Mouse (Mus musculus) layer of hippocampus, adult 9-10 months (tissue): ENCODE measurements at regions not wholly inside any gene's neighbourhood (a gene's known extent, or its start where the extent isn't known, plus 50 kb on each side); places are given as distances from the start of the nearest gene placed in this dataset.

ENCODE experiments used
- DNase-seq: peaks from one replicate; pipeline ENCODE4 v3.0.0; 2022; ENCODE audit warnings: low spot score

DNA sequence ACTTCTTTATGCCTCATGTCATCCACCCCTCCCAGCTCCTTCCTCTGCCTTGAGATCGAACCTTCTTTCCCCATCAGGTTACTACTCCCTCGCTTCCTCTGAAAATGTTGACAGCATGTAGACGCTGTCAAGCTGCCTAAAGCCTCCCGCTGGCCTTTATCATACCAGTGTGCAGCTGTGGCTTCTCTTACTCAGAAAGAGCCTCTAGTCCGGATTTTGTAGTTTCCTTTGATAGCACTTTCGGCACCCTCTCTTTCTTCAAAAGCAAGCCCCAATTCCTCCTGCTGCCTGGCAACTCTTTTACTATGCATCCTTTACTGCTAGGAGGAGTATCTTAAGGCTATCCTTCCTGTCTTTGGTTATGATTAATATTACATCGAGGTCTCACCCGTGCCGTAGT lies 149.8 kb upstream of the Ppp2r3a start:
- DNase-seq, result no peak

DNA sequence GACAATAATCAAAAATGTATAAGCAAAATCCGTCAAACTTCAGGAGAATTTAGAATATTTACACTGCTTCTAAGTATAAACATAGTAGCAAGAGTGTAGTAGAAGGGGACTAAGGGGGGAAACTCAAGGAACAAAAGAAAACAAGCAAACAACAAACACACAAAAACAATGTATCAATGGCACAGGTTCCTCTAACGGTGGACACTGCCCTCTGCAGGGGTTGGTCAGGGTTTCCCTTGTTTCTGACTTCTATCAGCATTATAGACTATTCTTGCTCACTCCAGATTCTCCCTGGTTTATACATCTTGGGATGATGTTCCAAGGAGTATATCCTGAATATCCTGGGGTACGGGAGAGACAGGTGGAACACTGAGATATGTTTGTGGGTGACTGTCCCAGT lies 147.3 kb upstream of the Ppp2r3a start:
- no peak for DNase-seq

DNA sequence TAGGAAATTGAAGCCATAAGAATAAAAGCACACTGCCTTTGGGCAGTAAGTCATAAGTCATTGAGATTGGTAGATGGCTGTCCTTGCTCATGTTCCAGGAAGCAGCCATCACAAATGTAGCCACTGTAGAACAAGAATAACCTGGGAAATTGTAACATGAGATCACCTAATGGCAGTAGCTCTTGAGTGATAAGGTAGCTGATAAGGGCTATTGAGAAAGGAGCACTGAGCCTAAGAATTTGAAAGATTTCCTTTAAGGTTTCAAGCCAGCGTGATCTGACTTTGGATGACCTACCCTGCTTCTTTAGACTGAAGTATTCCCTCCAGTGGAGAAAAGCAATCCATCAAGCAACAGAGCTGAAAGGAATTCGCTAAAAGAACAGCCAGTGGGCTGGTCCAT lies 117.8 kb upstream of the Ppp2r3a start:
- no peak for DNase-seq

DNA sequence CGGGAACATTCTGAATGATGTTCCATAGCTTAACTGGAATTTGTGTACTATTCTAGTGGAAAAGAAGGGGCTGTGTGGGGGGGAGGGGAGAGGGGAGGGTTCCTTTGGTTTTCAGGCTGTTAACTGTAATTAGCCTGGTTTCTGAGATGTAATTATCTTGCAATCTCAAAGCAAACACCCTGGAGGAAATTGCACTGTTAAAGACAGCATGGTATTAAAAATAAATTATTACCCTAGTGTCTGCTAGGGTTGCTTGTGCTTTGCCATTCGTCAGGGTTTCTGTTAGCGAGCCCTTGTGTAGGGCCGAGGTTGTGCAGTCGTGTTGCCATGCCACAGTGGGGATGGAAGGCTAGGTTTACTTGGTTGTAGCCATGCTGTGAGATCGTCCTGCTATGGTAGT lies 105.0 kb upstream of the Ppp2r3a start:
- DNase-seq, result no peak

DNA sequence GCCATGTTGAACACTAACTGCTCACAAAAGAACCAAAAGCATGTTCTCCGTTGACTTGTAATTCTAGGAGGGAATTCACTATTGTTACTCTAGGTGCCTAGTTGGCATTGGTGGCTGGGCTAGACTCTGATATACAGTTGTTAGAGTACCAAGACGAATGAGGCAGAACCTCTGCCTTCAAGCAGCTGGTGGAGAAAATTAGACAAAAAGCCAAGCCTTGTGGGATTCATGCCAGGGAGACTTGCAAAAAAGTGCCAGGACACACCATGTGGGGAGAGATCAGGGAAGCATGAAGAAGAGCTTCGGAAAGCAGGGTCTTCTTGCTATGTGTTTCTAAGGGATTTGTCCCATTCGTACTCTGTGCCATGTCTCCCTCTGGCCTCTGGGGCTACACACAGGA lies 97.2 kb upstream of the Ppp2r3a start:
- DNase-seq, result no peak

DNA sequence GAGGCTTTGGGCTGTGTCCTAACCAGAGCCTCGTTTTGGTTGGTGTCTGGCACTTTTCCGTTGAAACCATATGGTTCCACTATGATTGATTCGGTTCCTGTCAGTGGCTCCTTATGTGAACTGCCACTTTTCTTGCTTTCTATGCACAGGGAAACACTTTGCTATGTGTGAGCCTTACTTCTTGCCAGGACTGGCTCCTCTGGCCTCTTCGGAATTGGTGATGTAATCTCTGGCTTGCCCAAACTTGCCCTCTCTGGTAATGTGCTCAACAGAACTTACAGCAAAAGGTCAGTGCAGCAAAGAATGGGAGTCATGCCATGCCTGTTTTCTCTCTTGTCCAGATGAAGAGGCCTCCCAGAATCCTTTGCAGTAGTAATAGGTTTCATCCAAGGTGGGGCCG lies 91.3 kb upstream of the Ppp2r3a start:
- DNase-seq, result no peak

DNA sequence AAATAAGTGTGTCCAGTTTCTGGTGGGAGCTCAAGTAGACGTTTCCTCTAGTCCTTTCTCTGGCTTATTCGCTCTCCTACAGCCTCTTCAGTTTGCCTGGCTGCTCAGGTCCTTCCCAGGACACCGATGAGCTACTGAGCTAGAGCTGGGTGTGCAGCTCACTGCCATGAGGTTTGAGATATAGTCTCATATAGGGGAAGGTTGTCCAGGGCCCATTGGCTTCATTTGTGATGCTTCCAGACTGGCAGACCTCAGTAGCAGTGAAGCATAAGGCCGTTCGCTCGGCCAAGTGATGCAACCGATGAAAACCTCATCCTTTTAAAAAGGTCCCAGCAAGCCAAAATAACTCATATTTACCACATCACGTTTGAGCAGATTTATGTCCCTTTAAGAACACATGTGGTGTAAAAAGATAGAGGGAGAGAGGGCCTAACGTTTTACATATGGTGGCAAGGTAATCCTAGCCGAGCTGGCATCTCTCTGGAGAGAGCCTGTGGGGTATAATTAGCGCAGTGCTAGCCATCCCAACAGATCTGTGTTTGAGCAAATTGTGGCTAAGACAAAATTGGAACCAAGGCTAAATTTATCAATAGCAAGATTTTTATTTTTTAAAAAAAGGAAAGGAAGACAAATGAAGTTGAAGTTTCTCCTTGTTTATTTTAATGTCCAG lies 89.3 kb upstream of the Ppp2r3a start:
- no peak for DNase-seq

DNA sequence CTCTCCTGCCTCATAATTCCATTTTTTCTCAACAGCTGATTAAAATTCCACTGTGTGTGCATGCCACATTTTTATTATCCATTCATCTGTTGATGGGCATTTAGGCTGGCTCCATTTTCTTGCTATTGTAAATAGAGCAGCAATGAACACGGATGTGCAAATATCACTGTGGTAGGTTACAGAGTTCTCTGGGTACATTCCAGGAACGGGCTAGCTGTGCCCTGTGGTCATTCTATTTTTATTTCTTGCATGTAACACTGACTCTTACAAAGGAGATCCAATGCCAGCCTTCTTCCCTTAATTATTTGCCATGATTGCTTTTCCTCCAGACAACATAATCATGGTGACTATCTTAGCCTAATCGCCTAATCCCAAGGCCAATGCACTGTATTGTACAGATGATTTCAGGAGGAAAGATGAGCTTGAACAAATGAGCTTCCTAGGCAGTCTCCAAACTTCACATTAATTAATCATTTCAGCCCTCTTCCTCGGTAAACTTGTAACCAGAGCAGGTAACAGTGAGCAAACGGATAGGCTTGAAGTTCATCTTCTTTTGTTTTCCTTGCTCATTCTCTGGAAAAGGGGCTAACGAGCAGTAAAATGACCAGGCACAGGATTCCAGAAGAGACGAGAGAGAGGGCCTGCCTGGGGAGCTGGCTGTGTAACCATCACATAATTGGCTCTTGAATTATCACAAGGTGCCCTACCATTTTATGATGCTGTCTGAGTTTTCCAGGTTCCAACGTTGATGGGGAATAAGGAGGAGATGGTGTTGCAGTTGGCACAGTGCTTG lies 77.6 kb upstream of the Ppp2r3a start:
- no peak for DNase-seq

DNA sequence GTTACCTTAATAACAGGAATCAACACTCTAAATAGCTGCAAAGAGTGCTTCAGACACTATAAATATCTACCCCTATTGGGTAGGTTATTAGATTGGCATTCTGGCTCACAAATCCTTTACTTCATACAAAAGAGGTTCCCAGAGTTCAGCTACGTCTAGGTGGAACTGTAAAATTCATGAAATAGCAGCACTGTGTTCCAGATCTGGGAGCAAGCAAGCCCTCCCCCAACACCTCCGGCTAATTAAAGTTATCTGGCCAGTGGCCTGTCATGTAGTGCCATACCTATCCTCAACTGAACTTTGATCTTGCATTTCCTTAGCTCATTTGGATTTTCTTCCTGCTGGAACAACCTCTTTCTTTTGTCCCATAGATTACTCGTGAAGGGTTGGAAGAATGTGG lies 75.4 kb upstream of the Ppp2r3a start:
- no peak for DNase-seq

DNA sequence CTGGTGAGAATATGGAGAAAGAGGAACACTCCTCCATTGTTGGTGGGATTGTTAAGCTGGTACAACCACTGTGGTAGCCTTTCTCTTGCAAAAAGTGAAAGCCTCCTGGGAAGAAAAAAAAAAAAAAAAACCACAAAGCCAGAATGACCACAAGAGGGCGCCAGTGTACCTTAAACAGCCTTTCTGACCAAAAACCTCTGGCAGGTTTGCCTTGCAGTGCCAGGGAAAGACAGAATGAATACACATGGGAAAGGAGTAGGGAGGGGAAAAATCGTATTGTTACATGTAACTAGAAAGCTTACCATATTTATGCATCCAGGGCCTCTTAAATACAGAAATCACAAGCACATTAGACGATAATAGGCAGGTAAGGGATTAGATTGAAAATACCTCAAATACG lies 62.4 kb upstream of the Ppp2r3a start:
- DNase-seq, result peak; percentile 18

DNA sequence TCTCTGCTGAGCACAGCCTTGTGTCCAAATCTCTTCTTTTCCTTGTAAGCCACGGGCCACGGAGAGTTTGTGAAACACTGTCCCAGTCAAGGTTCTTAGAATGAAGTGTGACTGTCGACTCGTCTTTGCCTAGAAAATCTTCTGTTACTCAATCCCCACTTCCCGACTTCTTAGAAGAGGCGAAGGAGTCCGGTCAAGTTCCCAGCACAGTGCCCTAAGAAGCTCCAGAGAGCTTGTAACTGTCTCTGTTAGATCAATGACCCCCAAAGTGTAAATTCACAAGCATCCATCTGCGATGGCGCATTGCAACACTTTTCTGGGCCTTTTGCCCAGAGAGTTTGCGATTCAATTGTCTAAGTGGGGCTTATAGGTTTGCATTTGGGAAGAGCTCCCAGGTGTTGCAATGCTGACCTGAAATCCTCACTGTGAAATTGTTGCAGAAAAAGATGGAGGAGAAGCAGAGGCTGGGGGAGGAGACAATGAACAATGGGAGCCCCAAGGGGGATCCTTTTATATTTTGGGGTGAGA lies 54.9 kb upstream of the Ppp2r3a start:
- no peak for DNase-seq

DNA sequence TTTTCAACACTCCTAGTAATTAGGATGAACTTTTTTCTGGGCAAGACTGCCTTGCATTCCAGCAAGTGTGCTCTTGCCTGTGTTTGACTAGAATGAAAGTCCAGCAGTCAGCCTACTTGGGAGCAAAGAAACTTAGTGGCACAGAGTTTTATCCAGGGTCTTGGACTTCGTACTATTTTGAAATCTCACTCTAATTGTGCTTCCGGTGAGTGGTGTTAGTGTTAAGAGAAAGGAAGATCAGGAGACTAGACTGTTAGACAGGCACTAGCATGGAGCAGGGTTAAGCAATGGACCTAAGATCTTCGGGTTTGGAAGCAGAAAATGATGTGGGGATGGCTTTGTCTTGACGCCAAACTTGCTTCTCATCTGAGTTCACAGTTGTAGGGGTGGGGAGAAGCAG lies 54.1 kb upstream of the Ppp2r3a start:
- no peak for DNase-seq
